Mouse (Mus musculus): Measurements from ENCODE around the gene Klk10. TPM values are rescaled to one million over a fixed set of nuclear protein-coding genes. Genes with fewer than 3 reads are reported as not detected.

The Klk10 gene
- total RNA-seq, 2 experiments from 2014 or later = not detected

DNA sequence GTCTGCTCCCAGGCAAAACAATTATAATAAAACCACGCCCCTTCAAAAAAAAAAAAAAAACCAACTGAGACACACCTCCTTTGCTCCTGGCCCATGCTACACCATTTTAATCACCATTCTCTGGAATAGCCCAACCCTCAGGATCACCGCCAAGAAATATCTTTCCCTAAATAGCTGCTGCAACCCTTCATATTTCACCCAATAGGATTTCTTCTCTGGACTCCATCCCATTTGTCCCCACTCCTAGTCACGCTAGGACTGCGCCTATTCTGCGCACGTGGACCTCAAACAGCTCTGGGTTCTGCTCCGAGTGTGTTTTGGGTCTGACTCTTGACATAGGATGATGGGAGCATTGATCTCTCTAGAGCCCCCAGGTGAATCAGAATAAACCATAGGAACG lies 15.5 kb downstream of the Klk10 start:
- no peak for DNase-seq

DNA sequence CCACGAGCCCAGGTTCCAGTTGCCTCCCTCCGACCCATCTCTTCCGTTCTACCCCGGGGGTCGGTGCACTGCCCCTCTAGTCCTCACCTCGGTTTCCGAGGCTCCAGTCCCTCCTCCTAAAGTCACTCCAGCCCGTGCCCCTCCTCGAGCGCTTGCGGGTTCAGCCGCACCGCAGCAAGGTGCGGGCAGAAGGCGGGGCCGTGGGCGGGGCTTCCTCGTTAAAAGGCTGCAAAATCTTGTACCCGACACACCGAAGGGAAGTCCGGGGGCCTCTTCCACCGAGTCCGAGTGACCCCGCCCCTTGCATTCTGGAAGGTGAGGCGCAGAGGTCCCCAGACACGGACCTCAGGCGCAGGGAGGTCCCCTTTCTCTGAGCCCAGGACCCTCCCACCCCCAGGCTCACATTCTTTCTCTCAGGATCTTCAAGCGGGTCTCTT lies 16.5 kb downstream of the Klk10 start, which contains the start of gene Klk8:
TSS of gene Klk8 (plus strand) at position 245 of the 437 bp plus-strand sequence.
- no peak for DNase-seq

DNA sequence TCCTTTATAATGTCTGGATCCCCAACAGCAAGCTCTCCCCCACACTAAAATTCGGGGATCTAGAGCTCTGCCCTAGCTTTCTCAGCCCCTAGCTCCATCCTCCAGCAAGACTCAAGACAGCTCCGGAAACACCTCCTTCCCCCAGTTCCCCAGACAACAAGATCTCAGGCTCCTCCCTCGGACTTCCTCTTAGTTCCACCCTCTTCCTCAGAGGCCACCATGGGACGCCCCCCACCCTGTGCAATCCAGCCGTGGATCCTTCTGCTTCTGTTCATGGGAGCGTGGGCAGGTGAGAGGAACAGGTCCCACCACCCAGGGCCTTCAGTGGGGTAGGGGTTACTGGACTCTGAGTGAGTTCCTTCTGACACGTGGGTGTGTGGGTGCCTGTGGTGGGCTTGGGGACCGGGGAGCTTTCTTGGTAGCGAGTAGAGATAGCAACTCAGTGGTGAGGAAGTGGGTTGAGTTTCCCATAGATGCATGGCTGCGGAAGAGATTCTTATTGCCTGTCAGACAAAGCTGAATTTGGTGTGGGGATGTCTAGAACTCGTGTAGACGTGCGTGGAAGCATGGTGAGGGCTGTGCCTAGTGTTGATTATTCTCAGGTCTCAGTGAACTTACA lies 17.1 kb downstream of the Klk10 start:
- DNase-seq = no peak

DNA sequence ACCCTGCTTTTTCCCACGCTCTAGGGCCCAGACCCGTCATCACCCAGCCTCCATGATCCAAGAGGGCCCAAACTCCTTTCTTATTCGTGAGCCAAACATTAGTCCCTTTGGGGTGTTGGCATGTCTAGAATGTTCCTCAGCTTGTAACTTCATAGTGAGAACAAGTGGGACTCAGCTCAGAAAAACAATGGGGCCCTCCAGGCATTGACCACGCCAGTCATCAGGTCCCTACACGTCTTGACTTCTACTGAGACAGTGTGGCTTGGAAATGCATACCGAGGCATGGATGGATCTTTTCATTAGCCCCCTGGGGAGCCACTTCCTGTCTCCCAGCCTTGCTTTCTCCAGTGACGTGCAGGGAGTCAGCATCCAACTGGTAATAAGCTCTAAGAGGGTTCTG lies 19.0 kb downstream of the Klk10 start:
- DNase-seq = no peak

DNA sequence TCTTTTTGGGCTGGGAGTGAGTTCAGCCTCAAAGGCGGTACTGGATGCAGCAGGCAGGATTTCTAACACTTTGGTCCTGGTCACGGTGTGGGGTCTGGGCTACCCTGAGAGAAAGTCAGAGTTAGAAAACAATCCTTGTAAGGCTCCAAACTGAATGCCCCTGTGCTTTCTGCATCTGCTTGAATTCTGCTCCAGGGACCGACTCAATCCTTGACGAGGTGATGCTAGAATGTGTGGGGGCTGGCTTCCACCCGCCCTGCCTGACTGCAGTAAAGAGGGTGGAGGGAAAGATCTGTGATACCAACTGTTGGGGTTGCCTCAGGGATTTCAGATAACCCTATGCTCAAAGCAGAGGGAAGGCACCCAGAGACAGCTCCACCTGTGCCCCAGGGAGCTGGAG lies 30.2 kb downstream of the Klk10 start, which contains the start of gene Klk7:
TSS of gene Klk7 (plus strand) at position 301 of the 400 bp plus-strand sequence.
- DNase-seq = no peak

DNA sequence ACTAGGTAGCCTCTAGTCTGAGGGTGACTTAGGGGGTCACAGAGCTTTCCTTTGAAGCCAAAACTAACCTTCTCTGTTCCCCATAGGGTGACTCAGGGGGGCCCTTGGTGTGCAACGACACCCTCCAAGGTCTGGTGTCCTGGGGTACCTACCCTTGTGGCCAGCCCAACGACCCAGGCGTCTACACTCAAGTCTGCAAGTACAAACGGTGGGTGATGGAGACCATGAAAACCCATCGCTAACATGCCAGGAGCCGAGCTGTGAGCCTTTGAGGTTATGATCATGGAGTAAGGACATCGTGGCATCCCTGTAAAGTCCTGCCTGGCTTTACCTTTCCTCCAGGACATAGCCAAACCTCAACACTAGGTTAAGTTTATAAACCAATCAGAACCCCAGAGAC lies 34.4 kb downstream of the Klk10 start:
- DNase-seq = no peak

DNA sequence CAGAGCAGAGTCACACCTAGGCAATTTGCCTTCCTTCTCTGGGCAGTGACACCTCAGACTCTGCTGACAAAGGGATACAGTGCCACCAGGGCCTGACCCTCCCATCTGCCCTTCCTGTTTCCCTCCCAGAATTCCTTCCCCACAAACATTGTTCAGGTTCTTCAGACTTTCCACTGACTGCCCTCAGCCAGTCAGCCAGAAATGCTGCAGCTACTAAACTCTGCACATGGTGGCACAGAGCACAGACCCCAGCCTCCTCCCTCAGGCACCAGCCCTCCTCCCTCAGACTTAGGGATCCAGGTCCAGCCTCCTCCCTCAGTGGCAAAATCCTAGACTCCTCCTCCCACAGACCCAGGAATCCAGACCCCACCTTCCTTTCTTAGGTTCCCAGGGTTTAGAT lies 35.9 kb downstream of the Klk10 start:
- no peak for DNase-seq

DNA sequence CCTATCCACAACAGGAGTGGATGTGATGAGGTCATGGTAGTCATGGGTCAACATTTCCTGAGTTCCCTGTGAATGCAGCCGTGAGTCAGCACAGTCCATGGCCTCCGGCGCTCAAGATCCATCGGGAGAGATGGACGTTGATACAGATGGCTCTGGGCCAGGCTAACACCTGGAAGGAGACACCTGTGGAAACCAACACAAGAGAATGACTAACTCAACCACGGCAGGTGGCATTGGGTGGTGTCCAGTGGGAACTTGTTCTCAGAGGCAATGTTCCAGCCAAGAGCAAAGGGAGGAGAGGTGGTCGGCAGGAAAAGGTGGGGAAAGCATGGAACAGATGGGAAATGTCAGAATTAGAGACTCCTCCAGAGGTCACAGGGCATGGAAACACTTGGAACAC lies 40.7 kb downstream of the Klk10 start:
- DNase-seq = no peak

DNA sequence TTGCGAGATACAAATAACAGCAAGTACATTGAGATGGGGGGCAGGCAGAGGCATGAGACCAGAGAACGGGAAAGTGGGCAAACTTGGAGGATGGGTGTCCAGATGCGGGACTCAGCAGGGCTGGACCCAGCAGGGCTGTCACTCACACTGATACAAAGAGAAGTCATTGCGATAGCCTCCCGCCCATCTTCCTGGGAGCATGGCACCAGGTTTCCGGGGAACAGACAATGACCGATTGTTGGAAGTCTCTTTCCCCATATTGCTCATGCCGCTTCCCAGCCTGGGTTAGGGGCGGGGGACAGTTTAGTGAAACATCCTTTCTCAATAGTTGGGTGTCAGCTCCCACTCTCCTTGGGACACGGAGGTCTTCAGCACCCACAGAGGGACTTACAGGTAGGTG lies 43.4 kb downstream of the Klk10 start, which contains the start of gene Klk6:
TSS of gene Klk6 (plus strand) at position 301 of the 400 bp plus-strand sequence.
- no peak for DNase-seq

DNA sequence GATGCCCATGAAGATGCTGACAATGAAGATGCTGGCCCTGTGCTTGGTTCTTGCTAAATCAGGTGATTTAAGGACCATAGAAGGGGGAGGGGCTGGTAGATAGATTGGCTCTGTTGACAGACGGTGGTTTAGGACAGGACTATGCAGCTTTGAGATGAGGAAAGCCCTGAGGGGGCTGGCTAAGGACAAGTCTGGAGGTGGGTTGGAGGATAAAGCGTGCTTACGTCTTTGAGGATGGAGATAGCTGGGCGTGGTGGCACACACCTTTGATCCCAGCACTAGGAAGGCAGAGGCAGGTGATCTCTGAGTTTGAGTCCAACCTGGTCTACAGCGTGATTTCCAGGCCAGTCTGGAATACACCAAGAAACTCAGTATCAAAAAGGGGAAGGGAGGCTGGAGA lies 45.2 kb downstream of the Klk10 start:
- no peak for DNase-seq

DNA sequence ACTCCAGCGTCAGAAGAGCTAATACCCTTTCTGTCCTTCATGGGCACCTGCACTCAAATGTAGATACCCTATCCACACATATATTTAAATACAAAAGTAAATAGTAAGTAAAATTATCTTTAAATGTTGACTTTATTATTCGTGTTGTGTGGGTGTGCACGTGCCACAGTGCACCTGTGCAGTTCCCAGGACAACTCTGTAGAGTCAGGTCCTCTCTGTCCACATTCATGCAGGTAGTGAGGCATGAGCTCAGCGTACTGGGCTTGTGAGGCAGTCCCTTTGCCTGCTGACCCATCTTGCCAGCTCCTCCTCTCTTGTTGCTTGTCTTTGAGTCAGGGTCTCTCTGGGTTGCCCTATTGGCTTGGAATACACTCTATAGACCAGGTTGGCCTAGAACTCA lies 46.9 kb downstream of the Klk10 start:
- DNase-seq = no peak

DNA sequence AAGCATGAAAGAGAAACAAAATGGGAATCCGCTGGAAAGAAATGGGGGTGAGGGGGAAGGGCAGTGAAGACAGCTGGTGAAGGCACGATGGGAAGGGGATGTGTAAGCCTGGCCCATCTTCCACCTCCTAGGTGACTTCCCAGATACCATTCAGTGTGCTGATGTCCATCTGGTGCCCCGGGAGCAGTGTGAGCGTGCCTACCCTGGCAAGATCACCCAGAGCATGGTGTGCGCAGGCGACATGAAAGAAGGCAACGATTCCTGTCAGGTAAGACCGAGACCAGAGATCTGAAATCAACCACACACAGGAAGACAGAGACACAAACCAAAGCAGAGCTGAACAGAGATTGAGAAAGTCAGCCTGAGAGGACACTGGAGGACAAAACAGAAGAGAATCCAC lies 48.2 kb downstream of the Klk10 start:
- DNase-seq = no peak

Other genes starting within 250 kb of the Klk10 start
- 1 to 10 TPM; 1.7 to 2.1 TPM for gene Cd33, start 236.6 kb upstream of the Klk10 start, total RNA-seq (2021)
- gene Zfp658, start 218.8 kb upstream of the Klk10 start, total RNA-seq (2021) = 1 to 10 TPM; 1.0 to 1.1 TPM
- 1 to 10 TPM; 9.4 to 10.0 TPM for gene Zfp719, start 201.4 kb upstream of the Klk10 start, total RNA-seq (2021)
- gene Zfp819, start 173.9 kb upstream of the Klk10 start, total RNA-seq (2021) = not detected
- gene Ceacam18, start 146.3 kb upstream of the Klk10 start, total RNA-seq (2021) = not detected
- gene Siglece, start 120.9 kb upstream of the Klk10 start, total RNA-seq (2021) = under 1 TPM; 0.34 to 0.48 TPM
- gene Ctu1, start 109.0 kb upstream of the Klk10 start, total RNA-seq (2021) = 1 to 10 TPM; 4.7 to 5.6 TPM
- gene Klk14, start 90.6 kb upstream of the Klk10 start, total RNA-seq (2021) = not detected
- not detected for gene Klk13, start 68.5 kb upstream of the Klk10 start, total RNA-seq (2021)
- not detected for gene Klk12, start 12.1 kb upstream of the Klk10 start, total RNA-seq (2021)
- gene Klk11, start 6.4 kb upstream of the Klk10 start, total RNA-seq (2021) = not detected
- not detected for gene Klk9, start 10.9 kb downstream of the Klk10 start, total RNA-seq (2021)
- gene Klk8, start 16.5 kb downstream of the Klk10 start, total RNA-seq (2021) = 10 to 100 TPM; 10.6 to 17.4 TPM
- gene Klk7, start 30.3 kb downstream of the Klk10 start, total RNA-seq (2021) = not detected
- gene Klk6, start 43.5 kb downstream of the Klk10 start, total RNA-seq (2021) = not detected
- not detected for gene Klk5, start 60.9 kb downstream of the Klk10 start, total RNA-seq (2021)
- not detected for gene Klk4, start 100.1 kb downstream of the Klk10 start, total RNA-seq (2021)
- gene Klk15, start 152.7 kb downstream of the Klk10 start, total RNA-seq (2021) = not detected
- not detected for gene Klk1b8, start 169.6 kb downstream of the Klk10 start, total RNA-seq (2021)
- not detected for gene Klk1b1, start 185.7 kb downstream of the Klk10 start, total RNA-seq (2021)
- gene Klk1b9, start 195.0 kb downstream of the Klk10 start, total RNA-seq (2021) = not detected
- not detected for gene Klk1b11, start 214.8 kb downstream of the Klk10 start, total RNA-seq (2021)
- not detected for gene Klk1b26, start 231.1 kb downstream of the Klk10 start, total RNA-seq (2021)